Mouse (Mus musculus) heart, adult 8-10 months (tissue): Measurements from ENCODE around the gene Olfr1387. TPM values are rescaled to one million over a fixed set of nuclear protein-coding genes. Genes with fewer than 3 reads are reported as not detected.
A peak's percentile ranks its signal among the peaks of the same experiment; 100 is the strongest.
"Not testable (repeated sequence)": the region's sequence is repeated elsewhere in the genome, so short reads cannot be mapped to it uniquely, and the experiment has no call there.

ENCODE experiments used
- DNase-seq: peaks from one replicate; pipeline ENCODE4 v3.0.0; 2022; ENCODE audit warnings: low spot score
- total RNA-seq, 4 experiments: library from RNA; stranded (reverse); gene quantifications; 2 replicates each; pipeline ENCODE4 v1.2.4; 2022

Gene Olfr1387
- under 1 TPM in 2 of 4 experiments, not detected in 2; 0.11 to 0.19 TPM for total RNA-seq

DNA sequence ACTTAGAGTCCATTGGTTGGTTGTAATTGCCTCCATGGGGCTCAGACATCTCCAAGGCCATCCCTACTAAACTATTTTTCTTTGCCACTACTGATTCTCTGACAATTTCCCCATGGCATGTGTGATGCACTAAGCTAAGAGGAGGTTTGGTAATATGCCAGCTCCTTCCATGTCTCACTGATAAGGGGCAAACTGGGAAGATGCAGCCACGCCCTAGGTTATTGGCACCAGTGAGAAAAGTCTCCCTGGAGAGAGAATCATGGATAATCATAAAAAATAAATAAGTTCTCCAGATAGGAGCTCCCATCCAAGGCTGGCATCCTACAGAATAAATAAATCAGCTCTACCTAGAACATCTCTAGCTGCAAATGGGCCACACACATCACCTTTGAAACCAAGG lies at the start of gene Olfr1387:
Gene Olfr1387 (plus strand): TSS at position 301 of the 400 bp plus-strand sequence.
- DNase-seq: no peak

DNA sequence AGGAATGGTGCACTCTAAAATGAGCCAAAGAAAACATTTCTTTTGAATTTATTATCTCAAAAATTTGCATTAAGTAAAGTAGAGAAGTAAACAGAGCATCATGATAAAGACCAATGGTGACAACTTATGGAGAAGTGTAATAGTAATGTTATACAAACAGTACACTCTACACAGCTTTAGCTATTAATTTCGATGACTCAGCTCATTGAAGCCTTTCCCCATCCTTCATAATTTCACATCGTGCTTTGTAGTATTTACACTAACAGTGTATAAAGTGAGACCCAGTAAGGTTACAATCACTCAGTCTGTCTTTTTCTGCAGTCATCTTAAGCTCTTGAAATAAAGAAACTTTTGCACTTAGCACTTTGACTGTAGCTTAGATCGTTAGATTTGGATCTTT lies 48.4 kb upstream of the Olfr1387 start:
- no peak for DNase-seq

DNA sequence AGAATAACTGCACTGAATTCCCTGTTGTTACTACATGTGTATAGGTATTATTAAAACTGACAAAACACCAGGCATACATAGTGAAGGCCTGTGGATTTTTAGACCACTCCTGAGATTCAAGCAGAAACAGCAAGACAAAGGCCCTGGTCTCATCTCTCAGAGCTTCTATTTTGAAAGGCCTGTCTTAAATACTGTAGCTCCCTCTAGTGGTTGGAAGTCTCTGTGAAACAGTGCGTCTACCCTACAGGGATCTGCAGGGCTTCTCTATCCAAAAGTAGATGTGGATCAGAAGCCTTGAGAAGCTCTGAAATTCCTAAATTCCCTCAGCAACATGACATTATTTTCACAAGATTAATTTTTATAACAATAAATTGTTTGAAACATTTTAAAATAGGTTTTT lies 44.6 kb upstream of the Olfr1387 start:
- peak; percentile 26 for DNase-seq

DNA sequence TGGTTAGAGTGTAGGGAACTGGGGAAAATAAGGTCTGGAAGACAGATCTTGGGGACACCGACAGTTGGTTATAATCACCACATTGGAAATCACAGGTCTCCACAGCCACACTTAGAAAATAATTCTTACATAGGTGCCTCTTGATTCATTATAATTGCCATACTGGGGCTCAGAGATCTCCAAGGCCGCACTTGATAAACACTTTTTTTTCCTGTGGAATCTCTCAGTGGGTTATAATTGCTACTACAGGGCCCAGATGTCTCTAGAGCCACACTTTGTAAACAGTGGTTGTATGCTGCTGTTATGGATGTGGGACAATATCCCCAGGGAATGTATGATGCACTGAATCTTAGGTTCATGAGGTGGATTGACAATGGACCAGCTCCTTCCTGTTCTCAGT lies 32.4 kb upstream of the Olfr1387 start, which contains the start of gene Olfr1389:
Gene Olfr1389 (plus strand): TSS at position 301 of the 400 bp plus-strand sequence.
- no peak for DNase-seq

DNA sequence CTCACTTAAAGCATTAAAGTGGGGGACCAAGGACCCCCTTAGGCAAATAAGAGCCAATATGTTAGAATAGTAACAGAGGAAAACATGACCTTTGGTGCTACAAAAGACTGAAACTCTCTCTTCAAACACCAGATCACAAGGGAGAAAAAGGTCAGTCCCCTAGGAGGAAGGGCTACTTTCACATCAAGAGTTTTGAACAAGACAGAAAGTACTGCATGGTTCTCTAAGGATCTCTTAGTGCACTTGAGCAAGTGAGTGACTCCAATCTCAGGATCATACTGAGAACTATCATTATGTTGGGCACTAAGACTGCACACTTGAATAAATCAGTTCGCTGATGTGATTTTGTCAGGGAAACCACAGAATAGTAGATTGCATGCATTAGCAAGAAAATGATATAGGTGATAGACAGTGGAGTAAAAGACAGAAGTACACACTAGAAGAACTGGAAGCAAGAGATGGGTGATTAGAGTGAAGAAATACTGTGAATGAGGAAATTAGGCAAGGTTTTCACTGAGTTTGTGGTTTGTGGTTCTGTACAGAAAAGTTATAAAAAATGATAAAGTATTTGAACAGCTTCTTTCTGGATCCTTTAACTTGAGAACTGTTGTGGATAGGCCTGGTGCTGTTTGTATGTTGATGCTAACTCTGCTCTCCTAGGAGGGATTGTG lies 29.8 kb upstream of the Olfr1387 start:
- DNase-seq: no peak

DNA sequence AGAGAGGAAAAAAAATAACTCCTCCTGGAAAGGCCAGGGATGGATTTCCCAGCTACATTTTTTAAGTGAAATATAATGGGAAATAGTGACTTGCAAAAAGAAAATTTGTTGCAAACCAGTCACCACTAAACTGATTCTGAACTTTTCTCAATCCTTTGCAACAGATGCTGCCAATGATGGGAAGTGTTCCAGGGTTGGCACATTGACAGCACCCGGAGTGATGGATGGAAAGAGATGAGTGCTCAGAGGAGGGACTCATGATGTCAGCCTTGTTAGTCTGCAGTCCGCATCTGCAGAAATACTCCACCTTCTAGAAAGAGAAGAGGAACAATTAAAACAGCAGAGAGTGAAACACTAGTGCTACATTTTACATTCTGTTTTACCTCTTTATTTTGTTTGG lies 25.5 kb upstream of the Olfr1387 start:
- no peak for DNase-seq

DNA sequence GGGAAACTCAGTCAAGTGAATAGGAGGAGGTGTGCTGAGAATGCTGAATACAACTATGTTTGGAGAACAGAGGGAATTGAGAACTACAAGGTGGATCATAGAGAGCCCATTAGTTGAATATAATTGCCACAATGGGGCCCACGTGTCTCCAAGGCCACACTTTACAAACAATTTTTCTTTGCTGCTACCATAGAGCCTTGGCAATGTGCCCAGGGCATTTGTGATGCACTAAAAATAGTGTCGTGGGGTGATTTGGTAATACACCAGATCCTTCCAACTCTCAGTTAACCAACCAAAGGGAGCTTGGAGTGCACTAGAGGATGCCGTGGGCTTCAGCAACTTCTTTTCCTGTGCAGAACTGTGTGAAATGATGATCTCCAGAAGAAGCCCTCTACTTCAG lies 18.7 kb upstream of the Olfr1387 start, which contains the start of gene Olfr1388:
Gene Olfr1388 (plus strand): TSS at position 214 of the 400 bp plus-strand sequence.
- DNase-seq: peak; percentile 22

DNA sequence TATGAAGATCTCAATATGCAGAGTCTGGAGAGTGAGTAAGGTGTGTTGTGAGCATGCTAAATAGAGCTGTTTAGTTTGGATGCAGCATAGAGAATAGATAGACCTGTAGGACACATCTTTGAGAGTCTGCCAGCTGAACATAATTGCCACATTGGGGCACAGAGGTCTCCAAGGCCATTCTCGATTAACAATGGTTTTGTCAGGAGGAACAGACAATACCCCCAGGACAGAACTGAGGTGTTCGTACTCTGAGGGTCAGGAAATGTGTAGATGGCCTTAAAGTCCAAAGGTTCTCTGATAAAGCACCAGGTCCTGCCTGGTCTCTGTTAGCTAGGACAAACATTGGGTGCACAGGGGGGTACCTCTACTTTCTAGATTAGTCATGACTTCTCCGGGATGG lies 9.6 kb downstream of the Olfr1387 start, which contains the start of gene Olfr1386:
Gene Olfr1386 (plus strand): TSS at position 301 of the 400 bp plus-strand sequence.
- not testable (repeated sequence) for DNase-seq

DNA sequence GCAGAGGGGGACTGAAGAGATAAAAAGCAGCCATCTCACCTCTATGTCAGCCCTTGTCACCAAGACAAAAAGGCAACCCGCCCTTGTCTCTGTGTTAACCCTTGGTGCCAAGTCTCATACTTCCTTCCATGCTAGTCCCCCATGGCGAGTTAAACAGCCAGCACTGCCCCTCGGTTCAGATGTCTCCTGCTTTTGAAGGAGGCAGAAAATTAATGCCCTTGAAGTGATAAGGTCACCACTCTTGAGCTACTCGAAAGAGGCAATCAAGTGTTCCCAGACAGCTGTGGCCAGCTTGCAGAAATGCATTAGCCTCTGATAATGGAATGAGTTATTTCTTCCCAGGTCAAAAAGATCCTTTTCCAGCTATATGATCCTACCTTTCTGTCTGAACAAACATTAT lies 30.8 kb downstream of the Olfr1387 start:
- DNase-seq: no peak

DNA sequence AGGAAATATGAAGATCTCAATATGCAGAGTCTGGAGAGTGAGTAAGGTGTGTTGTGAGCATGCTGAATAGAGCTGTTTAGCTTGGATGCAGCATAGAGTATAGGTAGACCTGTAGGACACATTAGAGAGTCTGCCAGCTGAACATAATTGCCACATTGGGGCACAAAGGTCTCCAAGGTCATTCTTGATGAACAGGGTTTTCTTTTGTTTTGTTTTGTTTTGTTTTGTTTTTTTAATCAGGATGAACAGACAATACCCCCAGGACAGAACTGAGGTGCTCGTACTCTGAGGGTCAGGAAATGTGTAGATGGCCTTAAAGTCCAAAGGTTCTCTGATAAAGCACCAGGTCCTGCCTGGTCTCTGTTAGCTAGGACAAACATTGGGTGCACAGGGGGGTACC lies 33.6 kb downstream of the Olfr1387 start, which contains the start of gene Olfr1385:
Gene Olfr1385 (plus strand): TSS at position 301 of the 400 bp plus-strand sequence.
- not testable (repeated sequence) for DNase-seq

Other genes with a start within 250 kb of the Olfr1387 start
- gene Mgat1, start 211.2 kb upstream of the Olfr1387 start, total RNA-seq: 10 to 100 TPM; 62.4 to 80.4 (median 68.8) TPM
- under 1 TPM; 0.41 to 0.50 (median 0.43) TPM for gene Olfr1393, start 177.0 kb upstream of the Olfr1387 start, total RNA-seq
- not detected for gene Olfr1392, start 170.1 kb upstream of the Olfr1387 start, total RNA-seq
- not detected for gene Olfr10, start 150.6 kb upstream of the Olfr1387 start, total RNA-seq
- not detected for gene Olfr1391, start 132.6 kb upstream of the Olfr1387 start, total RNA-seq
- not detected for gene Olfr1390, start 120.2 kb upstream of the Olfr1387 start, total RNA-seq
- gene Olfr1389, start 32.3 kb upstream of the Olfr1387 start, total RNA-seq: not detected
- under 1 TPM in 3 of 4 experiments, not detected in 1; 0.12 to 0.26 (median 0.16) TPM for gene Olfr1388, start 18.7 kb upstream of the Olfr1387 start, total RNA-seq
- under 1 TPM in 1 of 4 experiments, not detected in 3; 0.12 TPM for gene Olfr1386, start 9.7 kb downstream of the Olfr1387 start, total RNA-seq
- not detected for gene Olfr1385, start 33.7 kb downstream of the Olfr1387 start, total RNA-seq
- gene Olfr1384, start 51.4 kb downstream of the Olfr1387 start, total RNA-seq: under 1 TPM in 1 of 4 experiments, not detected in 3; 0.37 TPM
- gene Olfr1383, start 64.3 kb downstream of the Olfr1387 start, total RNA-seq: under 1 TPM; 0.53 to 0.79 (median 0.71) TPM
- gene Olfr1382, start 72.9 kb downstream of the Olfr1387 start, total RNA-seq: not detected
- not detected for gene Olfr1381, start 88.1 kb downstream of the Olfr1387 start, total RNA-seq
- not detected for gene Olfr1380, start 101.5 kb downstream of the Olfr1387 start, total RNA-seq
- gene Flt4, start 153.9 kb downstream of the Olfr1387 start, total RNA-seq: 10 to 100 TPM; 11.8 to 12.4 (median 12.2) TPM
- 1 to 10 TPM in 2 of 4 experiments, under 1 TPM in 1, not detected in 1; 0.72 to 2.7 (median 1.4) TPM for gene Scgb3a1, start 208.3 kb downstream of the Olfr1387 start, total RNA-seq